Mouse (Mus musculus) kidney, embryonic 16.5 days (tissue): ENCODE measurements around the gene Npas4. TPM values are rescaled to one million over a fixed set of nuclear protein-coding genes. Genes with fewer than 3 reads are reported as not detected.
"Not testable (repeated sequence)": the region's sequence is repeated elsewhere in the genome, so short reads cannot be mapped to it uniquely, and the experiment has no call there.

Source experiments
- ATAC-seq: fragments of 200-750 bp; cut with Nextera tagmentation; 2 replicates; pipeline ENCODE4 v1.8.0; 2017; ENCODE audit warnings: moderate TSS enrichment; ENCODE audit not compliant: low FRiP score, low TSS enrichment
- H3K27ac ChIP-seq: fragments of 300-500 bp; sonication (generic); 2 replicates; pipeline ENCODE4 v1.5.1; 2014; ENCODE audit warnings: low read length
- H3K27me3 ChIP-seq: fragments of 300-500 bp; sonication (generic); 2 replicates; pipeline ENCODE4 v1.6.1; 2014; ENCODE audit warnings: low read length, control low read depth, mixed read lengths; ENCODE audit not compliant: insufficient read depth
- H3K36me3 ChIP-seq: fragments of 300-500 bp; sonication (generic); 2 replicates; pipeline ENCODE4 v1.6.1; 2014; ENCODE audit warnings: low read length, control low read depth, mixed read lengths; ENCODE audit not compliant: insufficient read depth
- H3K4me1 ChIP-seq: fragments of 300-500 bp; sonication (generic); 2 replicates; pipeline ENCODE4 v1.6.1; 2014; ENCODE audit warnings: low read length, control low read depth, mixed read lengths; ENCODE audit not compliant: insufficient read depth
- H3K4me2 ChIP-seq: fragments of 300-500 bp; sonication (generic); replicated peaks from 2 replicates; pipeline ENCODE4 v1.6.1; 2014; ENCODE audit warnings: low read depth, low read length
- H3K4me3 ChIP-seq: fragments of 300-500 bp; sonication (generic); 2 replicates; pipeline ENCODE4 v1.5.1; 2014; ENCODE audit warnings: mild to moderate bottlenecking, low read length
- H3K9ac ChIP-seq: fragments of 300-500 bp; sonication (generic); replicated peaks from 2 replicates; pipeline ENCODE4 v1.6.1; 2014; ENCODE audit warnings: low read length
- H3K9me3 ChIP-seq: fragments of 300-500 bp; sonication (generic); 2 replicates; pipeline ENCODE4 v1.6.1; 2016; ENCODE audit warnings: low read length, control low read depth
- WGBS: fragments of 180-500 bp; shearing (Covaris S2); extraction: QIAGEN DNeasy Blood & Tissue Kit; methylation state at CpG from one replicate; pipeline ENCODE4 v1.1.7; 2014; 5-methylcytosine and 5-hydroxymethylcytosine counted together
- polyA plus RNA-seq: library from polyadenylated mRNA; unstranded; fragments of >200 nt; fragmentation: Nextera tagmentation; extraction: Ambion mirVana; gene quantifications from 2 replicates; pipeline ENCODE4 v1.2.1, GENCODE M21; 2015

Gene Npas4
- polyA plus RNA-seq, 1 experiment from 2014 or later, result not detected

DNA sequence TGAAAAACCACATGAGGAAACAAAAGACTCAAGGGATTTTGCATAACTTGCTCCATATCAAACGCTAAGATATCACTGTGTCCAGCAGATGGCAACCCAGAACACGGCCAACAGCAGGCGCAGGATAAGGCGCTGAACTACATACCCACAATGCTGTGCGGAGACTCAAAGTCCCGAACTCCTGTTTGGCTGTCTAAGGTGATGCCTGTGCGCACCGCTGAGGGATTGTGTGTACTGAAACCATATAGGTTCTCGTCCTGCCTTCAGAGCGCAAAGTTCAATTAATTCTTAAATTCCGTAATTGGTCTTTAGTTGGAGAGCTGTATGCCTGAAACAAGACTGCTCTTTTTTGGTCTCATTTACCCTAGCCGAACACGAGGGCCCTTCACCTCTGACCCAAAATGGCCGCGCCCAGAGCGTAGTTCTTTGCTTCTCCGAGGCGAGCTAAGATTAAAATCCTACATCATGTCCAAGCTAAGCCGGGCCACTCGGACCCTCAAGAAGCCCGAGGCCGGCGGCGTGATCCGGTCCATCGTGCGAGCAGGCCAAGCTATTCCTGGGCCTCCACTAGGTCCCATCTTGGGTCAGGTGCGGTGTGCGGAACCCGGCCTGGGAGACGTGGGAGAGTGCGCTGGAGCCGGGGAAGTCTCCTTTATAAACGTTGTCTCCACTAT, 28.1 kb downstream of the Npas4 start, which contains the start of gene Mrpl11:
Gene Mrpl11, plus strand, starts transcription at position 220 of the 674 bp plus-strand sequence.
- peak within 1 kb of the TSS; percentile 80 for H3K27ac ChIP-seq
- peak within 1 kb of the TSS; percentile 86 for H3K4me3 ChIP-seq
- H3K9ac ChIP-seq, result peak within 1 kb of the TSS; percentile 88
- no peaks in the 10 kb centered on the region for H3K9me3 ChIP-seq
- under 1% methylated on average over 34 of the region's 34 CpGs for WGBS
- peaks cover 7% of the 10 kb centered on the region for H3K4me1 ChIP-seq
- peak; percentile 96 for ATAC-seq
- H3K4me2 ChIP-seq, result peak within 1 kb of the TSS; percentile 79
- peaks cover 23% of the 10 kb centered on the region for H3K36me3 ChIP-seq
- H3K27me3 ChIP-seq, result no peaks in the 10 kb centered on the region

DNA sequence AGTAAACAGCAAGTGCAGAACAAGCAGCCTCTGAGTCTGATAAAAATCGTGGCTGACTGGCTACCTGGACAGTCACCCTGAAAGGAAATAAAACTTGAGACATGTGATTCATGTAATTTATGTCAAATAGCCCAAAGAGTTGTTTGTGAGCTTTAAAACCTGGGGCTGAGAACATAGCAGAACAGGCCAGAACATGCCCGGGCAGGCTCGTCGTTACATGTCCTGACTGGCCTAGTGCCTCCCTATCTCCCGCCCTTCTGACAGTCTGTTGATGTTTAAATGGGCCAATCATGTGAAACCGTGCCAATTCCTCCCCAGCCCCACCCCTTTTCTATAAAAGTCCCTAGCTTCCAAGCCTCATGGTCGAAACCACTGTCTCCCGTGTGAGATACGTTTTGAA, 41.5 kb downstream of the Npas4 start:
- H3K27ac ChIP-seq, result 0 out of 2 replicates have a peak overlapping the region, but pooled peaks have one; percentile 34
- not testable (repeated sequence) for H3K9me3 ChIP-seq, H3K27me3 ChIP-seq, H3K36me3 ChIP-seq, H3K4me2 ChIP-seq, H3K9ac ChIP-seq, ATAC-seq, H3K4me3 ChIP-seq
- WGBS, result 59% methylated on average over 9 of the region's 9 CpGs
- H3K4me1 ChIP-seq, result peaks cover 14% of the 10 kb centered on the region; the same call in 1 of the 2 replicates

DNA sequence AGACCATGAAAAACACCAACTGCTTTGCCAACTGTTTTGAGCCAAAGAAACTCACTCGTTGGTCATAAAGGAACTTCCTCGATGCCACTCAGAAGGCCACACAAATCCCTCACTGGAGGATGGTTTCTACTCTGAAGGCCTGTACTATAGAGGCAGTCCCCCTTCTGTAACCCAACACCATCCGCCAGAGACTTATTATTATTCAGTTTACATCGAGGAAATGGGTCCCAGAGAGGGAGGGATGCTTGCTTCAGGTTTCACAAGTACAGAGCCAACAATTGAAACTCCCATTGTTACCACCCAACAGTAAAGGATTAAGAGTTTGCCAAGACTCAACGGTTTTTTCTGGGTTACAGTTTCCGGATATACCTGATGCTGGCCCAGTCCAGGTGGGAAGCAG, 44.6 kb downstream of the Npas4 start:
- Histone ChIP-seq H3K27me3 (no peaks in the 10 kb centered on the region), H3K9ac (no peak overlapping the region), H3K9me3 (no peaks in the 10 kb centered on the region), H3K27ac (no peak overlapping the region), H3K36me3 (no peaks in the 10 kb centered on the region), H3K4me2 (no peak overlapping the region), H3K4me1 (peaks cover 20% of the 10 kb centered on the region; the same call in 1 of the 2 replicates), H3K4me3 (no peak overlapping the region)
- no peak for ATAC-seq
- 31% methylated on average over 6 of the region's 6 CpGs for WGBS

DNA sequence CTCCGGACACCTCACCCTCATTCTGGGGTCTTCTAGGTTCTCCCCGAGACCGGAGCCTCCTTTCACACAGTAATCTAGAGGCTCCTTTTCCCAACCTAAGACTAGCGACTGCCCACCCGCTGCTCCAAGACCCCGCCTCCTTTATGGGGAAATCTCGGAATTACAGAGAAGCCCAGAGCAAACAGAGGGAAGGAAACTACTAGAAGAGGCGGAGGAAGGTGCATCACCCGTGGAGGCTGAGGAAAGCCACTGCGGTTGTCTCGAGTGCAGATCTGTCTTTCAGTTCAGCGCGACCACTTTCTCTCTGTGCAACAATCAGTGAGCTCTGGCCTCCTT, 46.9 kb downstream of the Npas4 start:
- Histone ChIP-seq H3K4me1 (peaks cover 18% of the 10 kb centered on the region; the same call in 1 of the 2 replicates), H3K4me3 (peak overlapping the region; percentile 74), H3K9ac (peak overlapping the region; percentile 69), H3K27me3 (no peaks in the 10 kb centered on the region), H3K4me2 (peak overlapping the region; percentile 97), H3K27ac (no peak overlapping the region), H3K36me3 (no peaks in the 10 kb centered on the region), H3K9me3 (no peaks in the 10 kb centered on the region)
- WGBS, result 2% methylated on average over 13 of the region's 13 CpGs
- no peak; the same call in 1 of the 2 replicates for ATAC-seq

DNA sequence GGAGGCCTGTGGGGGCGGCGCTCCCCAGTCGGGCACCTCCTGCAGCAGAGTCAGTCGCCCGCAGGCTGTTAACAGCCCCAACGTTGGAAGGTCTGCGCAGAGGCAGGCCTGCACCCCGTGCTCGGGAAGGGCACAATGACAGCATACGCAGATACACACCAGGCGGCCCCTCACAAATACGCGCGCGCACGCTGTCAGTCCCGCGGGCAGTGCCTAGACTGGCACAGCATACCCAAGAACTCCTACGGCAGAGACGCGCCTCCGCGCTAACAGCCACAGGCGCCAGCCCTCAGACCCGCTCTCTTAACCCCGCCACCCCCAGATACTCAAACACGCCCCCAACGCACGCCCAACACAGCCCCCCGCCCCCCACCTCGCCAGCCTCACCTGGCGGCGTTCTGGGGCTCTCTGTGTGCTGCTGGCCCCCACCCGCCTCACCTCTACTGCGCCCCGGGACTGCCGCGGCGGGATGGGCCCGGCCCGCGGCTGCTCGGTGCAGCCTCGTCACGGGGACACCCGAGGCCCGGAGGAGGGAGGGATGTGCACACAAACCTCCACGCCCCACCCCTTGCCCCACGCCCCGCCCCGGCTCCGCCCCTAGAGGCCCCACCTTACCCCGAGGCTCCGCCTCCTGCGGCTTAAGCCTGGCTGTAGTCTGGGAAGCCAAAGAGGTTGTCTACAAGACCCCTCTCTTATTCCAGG, 47.4 kb downstream of the Npas4 start, which contains the start of gene Peli3:
Gene Peli3, minus strand, starts transcription at position 577 of the 702 bp plus-strand sequence.
- peak within 1 kb of the TSS; percentile 69 for H3K9ac ChIP-seq
- H3K36me3 ChIP-seq, result no peaks in the 10 kb centered on the region
- H3K9me3 ChIP-seq, result no peaks in the 10 kb centered on the region
- peak within 1 kb of the TSS; percentile 74 for H3K4me3 ChIP-seq
- no peak within 1 kb of the TSS for H3K27ac ChIP-seq
- peak within 1 kb of the TSS; percentile 97 for H3K4me2 ChIP-seq
- under 1% methylated on average over 46 of the region's 55 CpGs for WGBS
- no peaks in the 10 kb centered on the region for H3K27me3 ChIP-seq
- peak; percentile 96 for ATAC-seq
- H3K4me1 ChIP-seq, result peaks cover 15% of the 10 kb centered on the region; the same call in 1 of the 2 replicates

DNA sequence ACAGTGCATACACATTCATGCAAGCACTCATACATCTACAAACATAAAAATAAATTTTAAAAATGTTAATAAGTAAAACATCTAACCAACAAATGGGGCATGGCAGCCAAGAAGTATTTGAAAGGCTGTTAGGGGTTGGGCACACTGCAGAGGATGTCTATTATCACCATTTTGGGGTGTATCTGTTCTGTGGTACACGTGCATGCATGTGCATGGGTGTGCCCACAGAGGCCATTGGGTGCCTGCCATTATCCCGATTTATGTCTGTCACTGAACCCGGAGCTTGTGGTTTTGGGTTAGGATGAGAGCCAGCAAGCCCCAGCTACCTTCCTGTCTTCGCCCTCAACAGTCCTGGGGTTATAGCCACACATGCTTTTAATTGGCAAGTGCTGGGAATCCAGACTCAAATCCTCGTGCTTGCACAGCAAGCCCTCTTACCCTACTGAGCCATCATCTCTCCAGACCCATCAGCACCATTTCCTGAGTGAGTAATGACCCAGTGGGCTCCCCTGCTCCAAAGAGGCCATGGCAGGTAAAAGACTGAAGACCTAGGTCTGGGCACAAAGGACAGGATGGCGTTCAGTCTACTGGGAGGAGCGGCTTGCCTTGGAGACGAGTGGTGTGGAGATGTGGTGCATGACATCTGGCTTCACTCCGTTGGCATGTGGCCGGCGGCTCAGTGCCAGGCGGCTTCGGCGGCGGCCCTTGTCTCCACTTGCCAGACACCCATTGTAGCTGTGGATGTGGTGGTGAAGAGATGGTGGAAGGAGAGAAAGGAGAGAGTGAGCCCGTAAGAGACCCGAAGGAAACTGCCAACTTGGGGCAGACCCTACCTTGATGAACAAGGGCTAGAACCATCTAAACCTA, 52.4 kb downstream of the Npas4 start:
- WGBS, result 87% methylated on average over 17 of the region's 17 CpGs
- H3K27ac ChIP-seq, result no peak overlapping the region
- no peak overlapping the region for H3K4me2 ChIP-seq
- no peaks in the 10 kb centered on the region for H3K9me3 ChIP-seq
- no peaks in the 10 kb centered on the region for H3K36me3 ChIP-seq
- H3K4me3 ChIP-seq, result no peak overlapping the region
- H3K4me1 ChIP-seq, result peaks cover 4% of the 10 kb centered on the region; the same call in 1 of the 2 replicates
- no peak overlapping the region for H3K9ac ChIP-seq
- H3K27me3 ChIP-seq, result no peaks in the 10 kb centered on the region
- ATAC-seq, result no peak

DNA sequence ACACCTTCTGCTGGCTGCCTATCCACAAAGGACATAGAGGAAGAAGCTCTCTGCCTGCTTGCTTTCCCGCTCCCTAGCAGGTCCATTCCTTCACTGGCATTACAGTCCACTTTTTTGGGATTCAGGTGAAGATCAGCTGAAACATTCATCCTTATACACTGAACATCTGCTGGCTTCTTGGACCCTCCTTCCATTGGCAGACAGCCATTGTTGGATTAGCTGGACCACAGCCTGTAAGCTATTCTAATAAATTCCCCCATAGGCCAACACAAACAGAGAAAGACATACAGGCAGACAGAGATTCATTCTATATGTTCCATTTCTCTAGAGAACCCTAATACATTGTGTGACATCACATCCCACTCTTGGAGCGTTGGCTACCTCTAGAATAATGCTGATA, 53.2 kb downstream of the Npas4 start:
- H3K27me3 ChIP-seq, result no peaks in the 10 kb centered on the region
- no peak for ATAC-seq
- no peak overlapping the region for H3K4me2 ChIP-seq
- no peak overlapping the region for H3K9ac ChIP-seq
- no peak overlapping the region for H3K27ac ChIP-seq
- H3K4me1 ChIP-seq, result no peaks in the 10 kb centered on the region
- no peak overlapping the region for H3K4me3 ChIP-seq
- H3K36me3 ChIP-seq, result no peaks in the 10 kb centered on the region
- no peaks in the 10 kb centered on the region for H3K9me3 ChIP-seq
- WGBS, result 80% methylated on average over 2 of the region's 2 CpGs

Other genes with a start within 250 kb of the Npas4 start
- 75.5 and 77.2 TPM in 2 replicates for gene Rbm4b, start 233.8 kb downstream of the Npas4 start, polyA plus RNA-seq
- gene Rbm4, start 196.4 kb downstream of the Npas4 start, polyA plus RNA-seq, result 66.0 and 82.7 TPM in 2 replicates
- gene Gm21992, start 178.7 kb downstream of the Npas4 start, polyA plus RNA-seq, result 30.4 and 41.6 TPM in 2 replicates
- 104 and 108 TPM in 2 replicates for gene Rbm14, start 178.7 kb downstream of the Npas4 start, polyA plus RNA-seq
- gene Ccs, start 151.0 kb downstream of the Npas4 start, polyA plus RNA-seq, result 73.0 and 82.1 TPM in 2 replicates
- gene Ccdc87, start 150.9 kb downstream of the Npas4 start, polyA plus RNA-seq, result not detected in 2 replicates
- gene Ctsf, start 135.2 kb downstream of the Npas4 start, polyA plus RNA-seq, result 66.6 and 76.7 TPM in 2 replicates
- 9.4 and 11.0 TPM in 2 replicates for gene Actn3, start 112.4 kb downstream of the Npas4 start, polyA plus RNA-seq
- gene Zdhhc24, start 111.6 kb downstream of the Npas4 start, polyA plus RNA-seq, result 14.2 and 15.3 TPM in 2 replicates
- gene Bbs1, start 83.7 kb downstream of the Npas4 start, polyA plus RNA-seq, result 6.5 and 7.2 TPM in 2 replicates
- gene Dpp3, start 62.0 kb downstream of the Npas4 start, polyA plus RNA-seq, result 113 and 124 TPM in 2 replicates
- 2.4 and 3.8 TPM in 2 replicates for gene Peli3, start 47.2 kb downstream of the Npas4 start, polyA plus RNA-seq
- gene Mrpl11, start 28.2 kb downstream of the Npas4 start, polyA plus RNA-seq, result 102 and 106 TPM in 2 replicates
- 6.4 and 7.1 TPM in 2 replicates for gene Slc29a2, start 33.5 kb upstream of the Npas4 start, polyA plus RNA-seq
- 60.2 and 65.1 TPM in 2 replicates for gene B4gat1, start 48.5 kb upstream of the Npas4 start, polyA plus RNA-seq
- 1.9 and 3.8 TPM in 2 replicates for gene AC124502.3, start 48.6 kb upstream of the Npas4 start, polyA plus RNA-seq
- gene Brms1, start 51.0 kb upstream of the Npas4 start, polyA plus RNA-seq, result 53.1 and 53.4 TPM in 2 replicates
- 3.6 and 4.8 TPM in 2 replicates for gene Rin1, start 60.2 kb upstream of the Npas4 start, polyA plus RNA-seq
- gene Cd248, start 77.8 kb upstream of the Npas4 start, polyA plus RNA-seq, result 59.3 and 64.5 TPM in 2 replicates
- 1.6 and 1.8 TPM in 2 replicates for gene Tmem151a, start 95.2 kb upstream of the Npas4 start, polyA plus RNA-seq
- gene Yif1a, start 98.2 kb upstream of the Npas4 start, polyA plus RNA-seq, result 122 and 127 TPM in 2 replicates
- 10.8 and 14.0 TPM in 2 replicates for gene Cnih2, start 108.2 kb upstream of the Npas4 start, polyA plus RNA-seq
- gene Rab1b, start 116.8 kb upstream of the Npas4 start, polyA plus RNA-seq, result 306 and 315 TPM in 2 replicates
- gene Klc2, start 128.2 kb upstream of the Npas4 start, polyA plus RNA-seq, result 25.1 and 27.4 TPM in 2 replicates